Mouse (Mus musculus): ENCODE results near the gene Ffar4.

DNA sequence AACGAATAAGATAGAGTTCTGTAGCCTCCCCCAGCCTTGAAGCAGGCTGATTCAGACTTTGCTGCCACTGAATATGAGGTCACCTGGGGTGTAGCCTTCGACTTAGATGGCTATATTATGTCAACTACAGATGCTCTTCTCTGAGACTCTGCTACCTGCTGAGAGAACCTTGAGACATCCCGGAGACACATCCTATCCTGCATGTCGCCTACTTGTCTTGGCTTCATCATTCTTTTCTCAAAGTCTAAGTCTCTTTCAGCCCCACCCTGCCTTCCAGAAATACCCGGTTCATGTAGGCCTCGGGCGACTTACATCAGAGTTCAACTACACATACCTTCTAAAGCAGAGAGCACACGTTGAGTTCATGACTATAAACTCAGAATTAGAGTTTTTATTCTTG, 39.9 kb upstream of the Ffar4 start:
- TF ChIP-seq CTCF (IDR thresholded peaks at IDR 0.05; ENCODE audit: borderline replicate concordance, extremely low read depth, insufficient read depth, insufficient read length) = no peak
- TF ChIP-seq POLR2A (IDR thresholded peaks at IDR 0.05; ENCODE audit: borderline replicate concordance, extremely low read depth, insufficient read depth, insufficient read length, poor library complexity, severe bottlenecking) = no peak

All from brain, embryonic 14.5 days (tissue).